Mouse (Mus musculus) E14TG2a.4 (cell line): ENCODE measurements at regions not wholly inside any gene's neighbourhood (a gene's known extent, or its start where the extent isn't known, plus 50 kb on each side); places are given as distances from the start of the nearest gene placed in this dataset.

Experiments
- H3K27me3 ChIP-seq: 2 replicates; pipeline ENCODE4 v1.6.1; 2014; ENCODE audit warnings: low read length, control low read depth; ENCODE audit not compliant: insufficient read depth
- H3K36me3 ChIP-seq: 2 replicates; pipeline ENCODE4 v1.6.1; 2014; ENCODE audit warnings: low read length, control low read depth; ENCODE audit not compliant: insufficient read depth
- H3K4me1 ChIP-seq: replicated peaks from 2 replicates; pipeline ENCODE4 v1.6.1; 2014; ENCODE audit warnings: low read depth, low read length, control low read depth
- H3K4me3 ChIP-seq: replicated peaks from 2 replicates; pipeline ENCODE4 v1.5.1; 2014; ENCODE audit warnings: mild to moderate bottlenecking, low read length
- H3K9me3 ChIP-seq: 2 replicates; pipeline ENCODE4 v1.6.1; 2014; ENCODE audit warnings: low read length, control low read depth
- CTCF ChIP-seq: conservative IDR thresholded peaks from 2 replicates; pipeline ENCODE4 v1.5.1; 2014; ENCODE audit warnings: low read length
- NANOG ChIP-seq: IDR thresholded peaks from 2 replicates; pipeline ENCODE4 v1.6.1; 2014; ENCODE audit warnings: borderline replicate concordance, low read length, mixed read lengths
- POU5F1 ChIP-seq: IDR thresholded peaks from 2 replicates; pipeline ENCODE4 v1.6.1; 2014; ENCODE audit warnings: low read length, borderline replicate concordance

DNA sequence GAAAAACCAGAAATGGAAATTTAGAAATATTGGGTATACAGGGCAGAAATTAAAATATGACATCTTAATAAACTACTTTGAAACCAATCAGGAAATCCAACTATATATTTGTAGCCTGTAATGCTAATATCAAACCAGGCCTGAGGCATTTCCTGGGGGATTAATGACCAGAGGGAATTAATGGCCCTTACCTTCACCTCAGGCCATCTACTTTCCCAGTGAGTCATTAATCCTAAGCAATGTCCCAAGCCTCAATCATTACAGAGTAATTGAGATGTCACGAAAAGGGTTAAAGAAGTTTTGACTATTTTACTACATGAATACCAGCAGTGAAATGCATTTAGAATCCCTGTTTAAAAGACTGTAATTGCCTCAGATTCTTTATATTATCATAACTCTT, 329.7 kb downstream of the Gpd2 start:
- Histone ChIP-seq H3K36me3 (no peaks in the 10 kb centered on the region), H3K27me3 (no peaks in the 10 kb centered on the region)
- no peak for TF ChIP-seq NANOG
- TF ChIP-seq CTCF = no peak
- no peak for TF ChIP-seq POU5F1

DNA sequence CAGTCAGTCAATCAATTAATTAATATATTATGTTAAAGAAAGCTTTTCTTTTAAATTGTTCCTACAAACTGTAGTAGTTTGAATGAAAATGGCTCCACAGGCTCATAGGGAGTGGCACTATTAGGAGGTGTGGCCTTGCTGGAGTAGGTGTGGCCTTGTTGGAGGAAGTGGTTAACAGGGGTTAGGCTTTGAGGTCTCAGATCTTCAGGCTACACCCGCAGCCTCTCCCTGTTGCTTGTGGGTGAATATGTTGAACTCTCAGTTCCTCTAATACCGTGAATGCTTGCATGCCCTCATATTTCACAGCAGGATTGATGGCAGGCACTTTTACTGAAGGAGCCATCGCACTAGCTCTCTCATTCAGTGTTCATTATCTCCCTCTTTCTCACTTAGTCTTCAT, 349.6 kb downstream of the Gpd2 start:
- Histone ChIP-seq H3K4me3 (no peak overlapping the region), H3K27me3 (no peaks in the 10 kb centered on the region), H3K36me3 (no peaks in the 10 kb centered on the region), H3K9me3 (no peaks in the 10 kb centered on the region), H3K4me1 (no peaks in the 10 kb centered on the region)
- TF ChIP-seq POU5F1 (no peak), CTCF (no peak), NANOG (no peak)

More for the DNA sequence above, 329.7 kb downstream of the Gpd2 start:
- H3K9me3 ChIP-seq = no peaks in the 10 kb centered on the region
- no peaks in the 10 kb centered on the region for H3K4me1 ChIP-seq
- no peak overlapping the region for H3K4me3 ChIP-seq

DNA sequence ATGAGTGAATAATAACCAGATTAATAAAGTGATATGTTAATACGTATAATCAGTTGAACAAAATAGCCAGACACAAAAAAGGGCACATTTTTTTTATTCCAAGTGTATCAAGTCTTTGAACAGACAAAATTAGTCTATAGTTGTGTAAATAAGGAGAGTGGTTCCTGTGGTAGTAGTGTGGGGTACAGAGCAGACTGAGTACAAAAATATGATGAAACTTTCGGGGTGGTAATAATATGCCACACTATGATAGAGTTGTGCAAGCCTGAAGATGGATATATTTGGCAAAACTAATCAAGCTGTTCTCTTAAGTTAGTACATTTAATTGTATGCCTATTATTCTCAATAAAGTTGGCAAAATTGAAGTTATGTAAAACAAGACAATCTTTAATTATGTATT, 356.1 kb downstream of the Gpd2 start:
- H3K36me3 ChIP-seq = no peaks in the 10 kb centered on the region
- TF ChIP-seq POU5F1 (no peak), CTCF (no peak), NANOG (no peak)
- H3K27me3 ChIP-seq = no peaks in the 10 kb centered on the region
- no peak overlapping the region for H3K4me3 ChIP-seq
- H3K9me3 ChIP-seq = no peaks in the 10 kb centered on the region
- H3K4me1 ChIP-seq = no peaks in the 10 kb centered on the region

DNA sequence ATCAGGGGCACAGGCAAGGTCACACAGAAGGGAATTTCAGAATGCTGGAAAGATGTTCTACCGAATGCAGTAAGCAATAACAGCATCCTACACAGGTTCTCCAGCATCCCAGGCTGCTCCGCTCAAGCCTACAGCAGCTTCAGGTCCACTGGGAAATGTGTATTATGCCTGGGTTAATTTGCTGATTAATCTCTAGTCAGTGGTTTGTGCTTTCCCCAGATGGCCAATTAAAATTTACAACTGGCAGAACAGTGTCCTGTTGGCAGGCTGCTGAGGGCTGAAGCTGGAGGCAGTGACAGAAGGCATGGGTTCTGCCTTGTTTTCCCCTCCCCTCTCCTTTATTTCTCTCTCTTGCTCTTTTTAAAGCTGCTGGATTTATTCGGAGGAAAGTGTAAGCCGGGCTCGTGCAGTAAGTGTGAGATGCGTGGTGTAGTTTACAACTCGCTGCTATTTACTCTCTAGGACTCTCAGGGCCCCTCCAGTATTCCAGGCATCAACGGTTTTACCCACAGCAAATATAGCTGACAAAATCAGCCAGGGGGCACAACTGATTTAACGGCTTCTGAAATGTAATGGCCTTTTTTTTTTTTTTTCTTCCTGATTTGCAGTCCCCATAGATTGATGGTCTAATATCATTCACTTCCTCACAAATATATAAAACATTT, 360.4 kb downstream of the Gpd2 start:
- H3K36me3 ChIP-seq = no peaks in the 10 kb centered on the region
- TF ChIP-seq POU5F1 (no peak), NANOG (no peak), CTCF (no peak)
- H3K27me3 ChIP-seq = no peaks in the 10 kb centered on the region
- H3K4me1 ChIP-seq = no peaks in the 10 kb centered on the region
- no peak overlapping the region for H3K4me3 ChIP-seq
- no peaks in the 10 kb centered on the region for H3K9me3 ChIP-seq

DNA sequence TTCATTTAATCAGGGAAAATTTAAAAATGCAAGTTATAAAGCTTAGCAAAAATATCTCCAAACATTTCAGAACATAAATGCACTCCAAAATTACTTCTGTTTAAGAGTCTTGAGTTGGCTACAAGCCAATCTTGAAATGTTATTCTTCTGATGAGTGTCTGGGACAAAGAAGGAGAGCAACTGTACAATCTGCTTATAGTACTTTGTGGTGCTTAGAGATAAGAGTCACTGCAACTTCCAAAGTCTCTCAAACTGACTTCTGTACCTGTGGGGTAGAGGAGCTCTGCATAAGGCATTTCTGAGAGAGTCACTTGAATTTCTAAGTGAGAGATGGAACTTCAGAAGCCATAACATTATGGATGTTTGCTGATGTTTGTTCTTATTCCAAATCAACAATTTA, 374.2 kb downstream of the Gpd2 start:
- Histone ChIP-seq H3K36me3 (no peaks in the 10 kb centered on the region), H3K4me3 (no peak overlapping the region), H3K9me3 (no peaks in the 10 kb centered on the region), H3K4me1 (peaks cover 1% of the 10 kb centered on the region; the same call in 1 of the 2 replicates), H3K27me3 (no peaks in the 10 kb centered on the region)
- TF ChIP-seq CTCF (no peak), NANOG (no peak), POU5F1 (no peak)

DNA sequence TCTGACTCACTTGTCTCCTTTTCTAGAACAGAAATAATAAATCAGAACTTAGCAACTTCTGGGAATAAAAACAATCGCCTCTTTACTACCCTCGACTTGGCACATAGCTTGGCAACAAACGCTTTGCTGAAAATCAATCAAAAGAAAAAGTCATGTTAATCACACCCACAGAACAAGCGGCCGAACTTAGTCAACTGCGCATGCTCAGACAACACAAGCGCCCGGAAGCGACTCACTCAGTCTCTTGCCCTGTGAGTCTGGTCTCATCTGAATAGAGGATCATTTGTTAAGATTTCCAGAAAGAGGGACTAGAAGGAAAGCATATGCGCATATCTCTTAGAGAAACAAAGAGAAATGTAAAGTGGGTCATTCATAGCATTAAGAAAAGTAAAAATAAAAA, 375.8 kb downstream of the Gpd2 start:
- Histone ChIP-seq H3K9me3 (no peaks in the 10 kb centered on the region), H3K27me3 (no peaks in the 10 kb centered on the region), H3K4me1 (peaks cover 7% of the 10 kb centered on the region), H3K4me3 (no peak overlapping the region), H3K36me3 (no peaks in the 10 kb centered on the region)
- no peak for TF ChIP-seq CTCF
- TF ChIP-seq NANOG = no peak
- peak; percentile 62; the same call in 1 of the 2 replicates for TF ChIP-seq POU5F1

DNA sequence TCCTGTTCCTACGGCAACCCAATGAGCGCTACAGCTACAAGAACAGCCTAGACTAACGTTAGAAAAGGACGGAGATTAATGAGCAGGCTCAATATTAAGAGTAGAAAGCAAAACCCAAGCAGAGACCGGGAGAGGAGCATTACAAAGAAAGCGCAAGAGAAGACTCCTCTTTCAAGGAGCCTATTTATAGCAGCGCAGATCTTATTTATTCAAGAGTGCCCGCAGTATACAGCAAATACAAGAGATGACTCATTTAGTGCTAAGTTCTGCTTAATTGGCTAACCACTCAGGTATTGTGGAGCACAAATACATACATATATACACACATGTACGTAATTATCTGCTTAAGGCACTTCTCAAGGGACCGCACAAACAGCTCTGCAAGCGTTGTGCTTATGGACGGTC, 377.2 kb downstream of the Gpd2 start:
- Histone ChIP-seq H3K9me3 (no peaks in the 10 kb centered on the region), H3K27me3 (no peaks in the 10 kb centered on the region), H3K4me1 (peaks cover 7% of the 10 kb centered on the region), H3K4me3 (no peak overlapping the region), H3K36me3 (no peaks in the 10 kb centered on the region)
- TF ChIP-seq POU5F1 (no peak), CTCF (no peak), NANOG (no peak)

DNA sequence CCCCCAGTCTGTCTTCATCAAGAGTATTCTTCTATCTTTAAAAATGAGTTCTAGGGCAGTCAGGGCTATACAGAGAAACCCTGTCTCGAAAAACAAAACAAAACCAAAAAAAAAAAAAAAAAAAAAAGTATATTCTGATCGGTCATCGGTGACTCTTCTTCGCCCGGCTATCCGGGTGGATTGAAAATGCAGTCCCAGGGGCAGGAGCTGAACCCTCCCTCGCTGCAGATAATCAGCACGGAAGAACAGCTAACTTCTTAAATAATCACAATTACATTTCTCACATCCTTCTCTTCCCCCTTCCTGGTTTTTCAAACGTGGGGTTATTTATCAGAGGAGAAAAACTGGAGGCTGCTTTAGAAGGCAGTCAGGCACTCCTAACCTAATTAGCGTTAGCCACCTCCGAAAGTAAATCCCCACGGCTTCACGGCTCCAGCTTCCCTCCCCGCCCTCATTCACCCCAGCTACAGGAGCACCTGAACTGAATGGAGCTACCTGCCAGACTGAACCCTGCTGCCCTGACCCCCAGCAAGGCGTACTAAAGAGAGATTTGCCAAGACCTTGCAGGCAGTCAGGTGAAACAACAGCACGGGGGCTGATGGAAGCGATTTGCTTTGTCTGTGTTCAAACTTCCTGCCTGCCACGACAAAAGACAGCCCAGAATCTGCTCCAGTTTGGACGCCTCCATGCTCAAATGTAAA, 379.2 kb downstream of the Gpd2 start:
- no peaks in the 10 kb centered on the region for H3K27me3 ChIP-seq
- no peak overlapping the region for H3K4me3 ChIP-seq
- H3K36me3 ChIP-seq = no peaks in the 10 kb centered on the region
- H3K9me3 ChIP-seq = no peaks in the 10 kb centered on the region
- TF ChIP-seq POU5F1 (no peak), NANOG (no peak)
- H3K4me1 ChIP-seq = peaks cover 7% of the 10 kb centered on the region
